Mouse (Mus musculus): ENCODE measurements around the gene Trpm4. TPM values are rescaled to one million over a fixed set of nuclear protein-coding genes. Genes with fewer than 3 reads are reported as not detected.
"Not testable (repeated sequence)": the region's sequence is repeated elsewhere in the genome, so short reads cannot be mapped to it uniquely, and the experiment has no call there.

The Trpm4 gene
- polyA plus RNA-seq, 1 experiment from 2014 or later: 15.7 TPM

DNA sequence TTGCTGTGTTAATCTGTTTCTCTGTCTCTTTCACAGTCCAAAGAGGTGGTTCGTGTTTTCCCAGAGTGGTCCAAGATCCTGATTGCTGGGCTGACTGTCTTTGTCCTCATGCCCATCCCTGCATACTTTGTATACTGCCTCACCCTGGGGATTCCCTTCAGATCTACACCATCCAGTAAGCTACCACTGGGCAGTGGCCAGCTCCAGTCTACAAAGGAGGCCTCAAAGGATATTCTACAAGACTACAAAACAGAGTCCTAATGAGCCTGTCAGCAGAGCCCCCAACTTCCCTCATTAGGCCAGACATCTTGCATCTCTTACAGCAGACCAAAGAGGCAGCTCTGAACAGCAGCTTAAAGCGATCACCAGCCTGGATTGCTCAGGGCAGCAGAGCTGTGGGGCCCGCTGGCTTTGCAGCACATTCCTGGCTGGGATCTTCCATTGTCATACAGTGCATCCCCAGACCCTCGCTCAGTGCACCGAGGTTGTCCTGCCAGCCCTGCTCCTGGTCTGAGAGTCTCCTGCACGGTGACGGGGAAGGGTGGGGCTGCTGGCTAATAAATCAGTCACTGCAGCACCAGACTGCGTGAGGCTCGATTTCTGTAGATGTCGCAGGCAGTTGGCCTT lies 60.7 kb downstream of the Trpm4 start:
- Histone ChIP-seq H3K9ac (no peak overlapping the region; the same call in 1 of the 2 replicates), H3K4me1 (ENCODE audit: insufficient read depth) (no peaks in the 10 kb centered on the region), H3K27ac (ENCODE audit: low read depth) (no peak overlapping the region), H3K4me2 (no peak overlapping the region), H3K9me3 (ENCODE audit: low read depth, low read length) (no peaks in the 10 kb centered on the region), H3K4me3 (ENCODE audit: low read depth, low read length) (no peak overlapping the region), H3K36me3 (ENCODE audit: insufficient read depth) (no peaks in the 10 kb centered on the region), H3K27me3 (ENCODE audit: insufficient read depth, low read length) (no peaks in the 10 kb centered on the region)
- no peak for DNase-seq
- no peak for ATAC-seq (ENCODE audit: insufficient read depth)
- 64% methylated on average over 10 of the region's 10 CpGs for WGBS
- TF ChIP-seq CTCF (IDR thresholded peaks at IDR 0.05; ENCODE audit: low read depth): no peak

DNA sequence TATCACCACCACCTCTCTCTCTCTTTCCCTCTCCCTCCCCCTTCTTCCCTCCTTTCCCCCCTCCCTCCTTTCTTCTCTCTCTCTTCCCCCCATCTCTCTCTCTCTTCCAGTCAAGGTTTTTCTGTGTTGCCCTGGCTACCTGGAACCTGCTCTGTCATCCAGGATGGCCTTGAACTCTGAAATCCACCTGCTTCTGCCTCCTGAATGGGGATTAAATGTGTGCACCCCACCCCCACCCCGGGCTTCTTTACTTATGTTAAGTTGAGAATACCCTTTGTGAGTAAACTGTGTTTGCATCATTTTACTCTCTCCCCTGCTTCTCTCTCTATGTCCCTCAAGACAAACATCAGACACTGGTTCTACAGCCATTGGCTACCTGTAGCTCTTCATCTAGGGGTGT lies 68.1 kb downstream of the Trpm4 start:
- 80% methylated on average over 1 of the region's 1 CpGs for WGBS
- Histone ChIP-seq H3K4me1 (ENCODE audit: insufficient read depth) (no peaks in the 10 kb centered on the region), H3K4me2 (no peak overlapping the region), H3K4me3 (ENCODE audit: low read depth, low read length) (no peak overlapping the region), H3K27me3 (ENCODE audit: insufficient read depth, low read length) (no peaks in the 10 kb centered on the region), H3K36me3 (ENCODE audit: insufficient read depth) (no peaks in the 10 kb centered on the region), H3K27ac (ENCODE audit: low read depth) (no peak overlapping the region), H3K9me3 (ENCODE audit: low read depth, low read length) (no peaks in the 10 kb centered on the region), H3K9ac (no peak overlapping the region)
- ATAC-seq (ENCODE audit: insufficient read depth) (no peak), DNase-seq (no peak)
- TF ChIP-seq CTCF (IDR thresholded peaks at IDR 0.05; ENCODE audit: low read depth): no peak

GRCm38 (mm10) chr7:45264348-45264747 lies 69.2 kb downstream of the Trpm4 start:
- no peaks in the 10 kb centered on the region for H3K9me3 ChIP-seq (ENCODE audit: low read depth, low read length)
- ATAC-seq (ENCODE audit: insufficient read depth) (no peak), DNase-seq (no peak)
- no peaks in the 10 kb centered on the region for H3K27me3 ChIP-seq (ENCODE audit: insufficient read depth, low read length)
- H3K4me3 ChIP-seq (ENCODE audit: low read depth, low read length): no peak overlapping the region
- peak; percentile 13; the same call in 1 of the 2 replicates for TF ChIP-seq CTCF (IDR thresholded peaks at IDR 0.05; ENCODE audit: low read depth)
- no peak overlapping the region for H3K27ac ChIP-seq (ENCODE audit: low read depth)
- no peak overlapping the region for H3K9ac ChIP-seq
- no peaks in the 10 kb centered on the region for H3K4me1 ChIP-seq (ENCODE audit: insufficient read depth)
- H3K4me2 ChIP-seq: no peak overlapping the region
- WGBS: 72% methylated on average over 3 of the region's 3 CpGs
- H3K36me3 ChIP-seq (ENCODE audit: insufficient read depth): no peaks in the 10 kb centered on the region

- Histone ChIP-seq H3K36me3 (ENCODE audit: insufficient read depth) (no peaks in the 10 kb centered on the region), H3K9me3 (ENCODE audit: low read depth, low read length) (no peaks in the 10 kb centered on the region), H3K4me2 (no peak overlapping the region), H3K27ac (ENCODE audit: low read depth) (no peak overlapping the region), H3K9ac (no peak overlapping the region), H3K27me3 (ENCODE audit: insufficient read depth, low read length) (no peaks in the 10 kb centered on the region), H3K4me3 (ENCODE audit: low read depth, low read length) (no peak overlapping the region), H3K4me1 (ENCODE audit: insufficient read depth) (no peaks in the 10 kb centered on the region)
- 45% methylated on average over 7 of the region's 7 CpGs for WGBS
- TF ChIP-seq CTCF (IDR thresholded peaks at IDR 0.05; ENCODE audit: low read depth): no peak
- DNase-seq: no peak
- ATAC-seq (ENCODE audit: insufficient read depth): no peak
These were observed 70.5 kb downstream of the Trpm4 start for GRCm38 (mm10) chr7:45263006-45263607.

- Histone ChIP-seq H3K36me3 (ENCODE audit: insufficient read depth) (no peaks in the 10 kb centered on the region), H3K4me3 (ENCODE audit: low read depth, low read length) (no peak overlapping the region), H3K9ac (no peak overlapping the region), H3K9me3 (ENCODE audit: low read depth, low read length) (no peaks in the 10 kb centered on the region), H3K27me3 (ENCODE audit: insufficient read depth, low read length) (no peaks in the 10 kb centered on the region), H3K27ac (ENCODE audit: low read depth) (no peak overlapping the region), H3K4me1 (ENCODE audit: insufficient read depth) (no peaks in the 10 kb centered on the region), H3K4me2 (no peak overlapping the region)
- DNase-seq (peak; percentile 85), ATAC-seq (ENCODE audit: insufficient read depth) (peak; percentile 52; the same call in 1 of the 2 replicates)
- WGBS: 24% methylated on average over 7 of the region's 7 CpGs
- no peak for TF ChIP-seq CTCF (IDR thresholded peaks at IDR 0.05; ENCODE audit: low read depth)
These were observed 71.3 kb downstream of the Trpm4 start for GRCm38 (mm10) chr7:45262266-45262665.

DNA sequence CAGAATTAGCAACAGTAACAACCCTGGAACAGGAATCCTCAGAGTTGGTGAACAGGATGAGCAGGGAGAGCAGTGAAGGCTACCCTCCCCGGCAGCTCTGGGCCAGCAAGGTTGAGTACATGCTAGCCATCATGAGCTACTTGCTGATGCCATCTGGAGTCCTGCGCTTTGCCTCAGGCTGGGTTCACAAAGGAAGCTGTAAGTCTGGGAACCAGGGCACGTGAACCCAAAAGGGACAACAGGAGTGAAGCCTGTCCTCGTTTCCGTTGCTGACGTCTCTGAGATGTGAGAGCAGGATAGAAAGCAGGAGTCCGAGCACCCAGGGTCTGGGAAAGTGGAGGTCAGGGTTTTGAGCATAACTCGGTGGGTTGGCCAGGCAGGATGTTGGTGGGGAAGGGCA lies 74.3 kb downstream of the Trpm4 start:
- Histone ChIP-seq H3K4me1 (ENCODE audit: insufficient read depth) (no peaks in the 10 kb centered on the region), H3K27me3 (ENCODE audit: insufficient read depth, low read length) (no peaks in the 10 kb centered on the region), H3K4me3 (ENCODE audit: low read depth, low read length) (no peak overlapping the region), H3K36me3 (ENCODE audit: insufficient read depth) (no peaks in the 10 kb centered on the region), H3K27ac (ENCODE audit: low read depth) (no peak overlapping the region), H3K9me3 (ENCODE audit: low read depth, low read length) (no peaks in the 10 kb centered on the region), H3K4me2 (no peak overlapping the region), H3K9ac (no peak overlapping the region)
- 82% methylated on average over 8 of the region's 8 CpGs for WGBS
- ATAC-seq (ENCODE audit: insufficient read depth) (no peak), DNase-seq (no peak)
- TF ChIP-seq CTCF (IDR thresholded peaks at IDR 0.05; ENCODE audit: low read depth): no peak

GRCm38 (mm10) chr7:45257063-45257840 lies 76.3 kb downstream of the Trpm4 start:
- H3K9ac ChIP-seq: no peak overlapping the region
- no peaks in the 10 kb centered on the region for H3K9me3 ChIP-seq (ENCODE audit: low read depth, low read length)
- H3K27ac ChIP-seq (ENCODE audit: low read depth): no peak overlapping the region
- no peaks in the 10 kb centered on the region for H3K27me3 ChIP-seq (ENCODE audit: insufficient read depth, low read length)
- no peak for TF ChIP-seq CTCF (IDR thresholded peaks at IDR 0.05; ENCODE audit: low read depth)
- 37% methylated on average over 11 of the region's 11 CpGs for WGBS
- H3K4me1 ChIP-seq (ENCODE audit: insufficient read depth): no peaks in the 10 kb centered on the region
- H3K4me3 ChIP-seq (ENCODE audit: low read depth, low read length): no peak overlapping the region
- no peak overlapping the region for H3K4me2 ChIP-seq
- no peak for DNase-seq
- no peak for ATAC-seq (ENCODE audit: insufficient read depth)
- H3K36me3 ChIP-seq (ENCODE audit: insufficient read depth): no peaks in the 10 kb centered on the region

GRCm38 (mm10) chr7:45255822-45256221 lies 77.8 kb downstream of the Trpm4 start:
- peak; percentile 27 for DNase-seq
- 41% methylated on average over 5 of the region's 7 CpGs for WGBS
- not testable (repeated sequence) for H3K27ac ChIP-seq (ENCODE audit: low read depth); H3K9me3 ChIP-seq (ENCODE audit: low read depth, low read length); H3K4me1 ChIP-seq (ENCODE audit: insufficient read depth); ATAC-seq (ENCODE audit: insufficient read depth); H3K36me3 ChIP-seq (ENCODE audit: insufficient read depth); H3K4me2 ChIP-seq; H3K9ac ChIP-seq; H3K27me3 ChIP-seq (ENCODE audit: insufficient read depth, low read length); H3K4me3 ChIP-seq (ENCODE audit: low read depth, low read length)

All from lung, embryonic 14.5 days (tissue).